In genomic region chr9:121928498-121928897, GRCm38 (mm10) we compare ENCODE assay signal across 8 mouse cellular contexts. TPM values are rescaled to one million over a fixed set of nuclear protein-coding genes. Genes with fewer than 3 reads are reported as not detected.
A peak's percentile ranks its signal among the peaks of the same experiment; 100 is the strongest.
DNase-seq lines count a peak whose midpoint lies in the region; TF ChIP-seq lines count a peak whose summit lies in the region.

No protein-coding gene starts in this region.

- no peak overlapping the region for H3K4me3 ChIP-seq in heart, embryonic 10.5 days
- no peak overlapping the region for H3K4me3 ChIP-seq in embryonic fibroblast, embryonic 13.5 days (ENCODE audit: insufficient read depth, low read length)

- TF ChIP-seq POLR2A in embryonic fibroblast, embryonic 13.5 days (IDR thresholded peaks at IDR 0.05; ENCODE audit: low read depth, low read length): no peak

- DNase-seq in heart, adult 11 months: peak; percentile 93
- no peak for DNase-seq in heart, embryonic 10.5 days (ENCODE audit: low spot score)
- peak; percentile 77 to 78 for DNase-seq in B cell, adult 2 months
- DNase-seq in adipocyte (ENCODE audit: low spot score): peak; percentile 42
- DNase-seq in layer of hippocampus, adult 9-10 months (ENCODE audit: low spot score): peak; percentile 35
- DNase-seq in mesoderm, embryonic 11.5 days (ENCODE audit: low read depth, low spot score): peak; percentile 54
- DNase-seq in splenic B cell, adult 2 months (ENCODE audit: low read depth, low spot score): peak; percentile 88

- H3K27me3 ChIP-seq in heart, embryonic 10.5 days (ENCODE audit: insufficient read depth, poor library complexity, severe bottlenecking): peaks cover 5% of the 10 kb centered on the region; the same call in 1 of the 2 replicates
- H3K27me3 ChIP-seq in splenic B cell, adult 2 months (ENCODE audit: control insufficient read depth, insufficient read depth, low read length, poor library complexity, severe bottlenecking): no peaks in the 10 kb centered on the region

- no peak overlapping the region for H3K27ac ChIP-seq in heart, embryonic 10.5 days
- H3K27ac ChIP-seq in embryonic fibroblast, embryonic 13.5 days (ENCODE audit: insufficient read depth, low read length): no peak overlapping the region

- 20% methylated on average over 2 of the region's 2 CpGs for WGBS in heart, embryonic 10.5 days

- H3K4me1 ChIP-seq in heart, embryonic 10.5 days: peaks cover 7% of the 10 kb centered on the region
- H3K4me1 ChIP-seq in embryonic fibroblast, embryonic 13.5 days (ENCODE audit: control insufficient read depth, insufficient read depth, low read length): no peaks in the 10 kb centered on the region

- TF ChIP-seq CTCF in embryonic fibroblast, embryonic 13.5 days (IDR thresholded peaks at IDR 0.05; ENCODE audit: borderline replicate concordance, insufficient read depth, low read length): peak; percentile 77; the same call in 1 of the 2 replicates

- H3K36me3 ChIP-seq in heart, embryonic 10.5 days: no peaks in the 10 kb centered on the region
- no peaks in the 10 kb centered on the region for H3K36me3 ChIP-seq in splenic B cell, adult 2 months (ENCODE audit: control insufficient read depth, insufficient read depth, low read length, poor library complexity, severe bottlenecking)

- no peaks in the 10 kb centered on the region for H3K9me3 ChIP-seq in heart, embryonic 10.5 days

RNA-seq across cellular contexts. Expression of gene Cyp8b1, which starts 12.4 kb away (rescaled TPM):
- not detected in 2 replicates for polyA plus RNA-seq in heart, embryonic 10.5 days (2016; fragmentation: Nextera tagmentation; extraction: Ambion mirVana)
- not detected in 2 replicates for polyA plus RNA-seq in embryonic fibroblast, embryonic 13.5 days (2011; ENCODE audit: insufficient read length, low read depth, missing spikeins)

RNA-seq across cellular contexts. Expression of gene Fam198a, which starts 22.3 kb away (rescaled TPM):
- 0.42 and 0.72 TPM in 2 replicates for polyA plus RNA-seq in heart, embryonic 10.5 days (2016; fragmentation: Nextera tagmentation; extraction: Ambion mirVana)
- 0.98 TPM in 1 of 2 replicates, not detected in the other for polyA plus RNA-seq in embryonic fibroblast, embryonic 13.5 days (2011; ENCODE audit: insufficient read length, low read depth, missing spikeins)

RNA-seq across cellular contexts. Expression of gene Ackr2, which starts 30.3 kb away (rescaled TPM):
- polyA plus RNA-seq in heart, embryonic 10.5 days (2016; fragmentation: Nextera tagmentation; extraction: Ambion mirVana): 0.31 TPM in 1 of 2 replicates, not detected in the other
- polyA plus RNA-seq in embryonic fibroblast, embryonic 13.5 days (2011; ENCODE audit: insufficient read length, low read depth, missing spikeins): not detected in 2 replicates
